Mouse (Mus musculus): ENCODE data around the gene Icam1.

Gene Icam1

DNA sequence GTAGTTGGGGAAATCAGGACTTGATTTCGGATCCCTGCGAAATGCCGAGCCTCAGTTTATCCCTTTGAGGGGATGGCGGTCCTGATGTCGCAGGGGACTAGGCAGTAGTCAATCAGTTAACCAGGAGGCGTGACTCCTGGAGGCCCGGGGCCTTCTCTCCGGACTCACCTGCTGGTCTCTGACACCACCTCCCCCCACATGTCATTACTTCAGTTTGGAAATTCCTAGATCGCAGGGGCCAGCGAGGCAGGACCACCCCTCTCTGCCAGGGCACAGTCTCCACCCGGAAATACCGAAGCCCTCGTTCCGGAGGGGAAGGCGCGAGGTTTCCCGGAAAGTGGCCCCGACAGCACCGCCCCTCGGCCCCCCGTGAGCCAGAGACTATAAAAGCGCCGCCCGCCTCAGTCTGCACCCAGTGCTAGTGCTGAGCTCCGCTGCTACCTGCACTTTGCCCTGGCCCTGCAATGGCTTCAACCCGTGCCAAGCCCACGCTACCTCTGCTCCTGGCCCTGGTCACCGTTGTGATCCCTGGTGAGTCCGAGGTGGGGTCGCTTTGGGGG lies at the start of gene Icam1:
Gene Icam1 (plus strand): TSS at position 415 of the 560 bp plus-strand sequence.
- DNase-seq (ENCODE audit: low read depth, low spot score) = no peak

DNA sequence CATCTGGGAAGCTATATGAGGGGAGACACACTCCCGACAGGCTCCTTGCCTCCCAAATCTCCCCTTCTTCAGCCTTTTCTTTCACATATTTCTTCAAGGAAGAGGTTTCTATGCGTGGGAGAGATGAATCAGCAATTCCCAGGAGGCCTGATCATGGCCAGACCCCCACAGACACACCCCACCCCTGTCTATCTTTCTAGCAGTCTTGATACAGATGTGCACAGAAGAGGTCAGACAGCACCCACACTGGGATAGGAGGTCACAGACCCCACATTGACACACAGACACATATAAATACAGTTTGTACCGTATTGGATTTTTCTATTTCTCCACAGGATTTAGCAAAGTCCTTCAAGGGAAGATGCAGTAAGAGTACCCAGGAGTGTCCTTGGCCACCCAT lies 49.8 kb upstream of the Icam1 start:
- DNase-seq (ENCODE audit: low read depth, low spot score) = no peak

DNA sequence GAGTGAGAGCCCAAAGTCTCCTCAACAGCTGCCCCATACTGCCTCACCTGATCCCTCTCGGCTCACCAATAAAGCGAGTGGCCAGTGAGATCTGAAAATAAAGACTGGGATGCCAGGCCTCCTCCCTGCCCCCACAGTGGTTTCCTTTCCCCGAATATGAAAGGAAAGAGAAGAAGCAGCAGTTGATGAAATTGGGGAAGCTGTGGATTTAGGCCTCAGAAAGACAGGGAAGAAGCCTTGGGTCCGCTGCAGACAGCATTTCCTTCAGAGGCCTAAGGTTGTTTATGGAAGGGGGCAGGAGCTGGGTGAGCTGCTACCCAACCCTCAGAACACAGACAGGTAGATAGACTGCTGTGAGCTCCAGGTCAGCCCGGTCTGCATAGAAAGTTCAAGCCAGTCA lies 49.0 kb upstream of the Icam1 start:
- DNase-seq (ENCODE audit: low read depth, low spot score) = no peak

DNA sequence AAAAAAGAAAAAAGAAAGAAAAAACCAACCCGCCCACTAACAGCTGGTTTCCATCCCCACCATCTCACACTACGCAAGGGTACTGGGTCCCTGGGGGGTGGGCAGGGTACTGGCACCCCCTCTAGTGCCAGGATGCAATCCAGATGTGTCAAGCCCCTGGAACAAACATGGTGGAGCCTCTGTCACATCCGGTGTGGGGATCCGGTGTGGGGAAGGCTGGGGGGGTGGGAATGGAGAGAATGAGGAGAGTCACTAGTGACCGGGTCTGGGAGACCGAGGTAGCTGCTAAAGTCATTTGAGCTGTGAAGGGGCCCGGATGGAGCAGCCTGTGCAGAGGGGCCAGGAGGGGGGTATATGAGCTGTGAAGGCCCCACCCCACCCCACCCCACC lies 44.0 kb upstream of the Icam1 start:
- DNase-seq (ENCODE audit: low read depth, low spot score) = no peak

DNA sequence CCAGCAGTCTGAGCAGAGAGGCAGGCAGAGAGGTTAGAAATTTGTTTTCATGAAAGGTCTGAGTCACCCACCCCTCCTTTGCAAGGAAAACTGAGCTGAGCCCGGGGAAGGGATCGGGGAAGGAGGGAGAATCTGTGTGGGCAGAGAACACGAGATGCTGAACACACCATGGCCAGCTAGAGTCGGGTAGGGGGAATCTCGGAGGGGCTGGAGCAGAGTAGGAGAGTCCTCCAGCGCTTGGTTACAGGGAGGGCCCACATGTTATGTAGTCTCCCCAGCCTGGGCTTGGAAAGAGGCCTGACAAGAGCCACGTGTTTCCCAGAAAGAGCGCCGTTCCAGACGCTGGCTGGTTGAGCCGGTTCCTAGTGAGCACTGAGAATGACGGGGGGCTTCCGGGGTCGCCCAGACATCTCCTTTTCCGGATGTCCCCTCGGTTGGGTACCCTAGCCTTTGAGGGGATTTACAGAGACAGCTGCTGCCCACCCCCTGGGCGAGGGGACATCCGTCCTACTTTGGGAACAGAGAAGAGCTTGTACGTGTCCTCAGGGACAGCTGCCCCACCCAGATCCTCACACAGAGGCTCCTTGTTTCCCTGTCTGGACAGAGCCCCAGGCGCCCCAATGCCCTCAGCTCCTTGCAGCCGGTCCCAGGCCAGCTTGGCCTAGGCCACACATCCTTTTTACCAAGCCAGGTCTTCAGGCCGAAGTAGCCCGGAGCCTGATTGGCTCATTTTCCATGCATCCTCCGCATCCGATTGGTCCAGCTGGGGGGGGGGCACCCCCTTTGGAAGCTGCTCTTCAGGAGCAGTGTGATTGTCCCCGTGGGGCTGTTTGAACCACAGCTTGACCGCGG lies 43.4 kb upstream of the Icam1 start:
- DNase-seq (ENCODE audit: low read depth, low spot score) = no peak

DNA sequence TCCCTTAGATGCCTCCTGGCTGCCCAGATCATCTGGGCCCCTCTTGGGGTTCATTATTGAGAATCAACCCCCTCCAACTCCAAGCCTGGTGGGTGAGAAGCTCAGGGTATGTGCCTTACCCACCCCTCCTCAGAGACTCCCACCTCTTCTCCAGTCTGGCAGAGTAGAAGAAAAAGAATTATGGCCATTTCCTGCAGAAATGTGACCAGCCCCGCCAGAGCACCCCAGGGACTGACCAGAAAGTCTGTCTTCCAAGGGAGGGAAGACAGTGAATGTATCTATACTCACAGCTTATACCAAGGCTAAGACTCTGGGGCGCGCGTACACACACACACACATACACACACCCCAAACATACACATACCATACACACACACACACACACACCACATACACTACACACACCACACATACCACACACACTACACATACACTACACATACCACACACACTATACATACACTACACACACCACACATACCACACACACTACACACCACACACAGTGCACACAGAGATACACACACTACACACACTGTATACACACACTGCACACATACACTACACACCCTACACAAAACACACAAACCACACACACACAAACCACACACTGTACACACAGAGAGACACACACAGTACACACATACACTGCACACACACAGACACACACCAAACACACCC lies 42.6 kb upstream of the Icam1 start:
- no peak for DNase-seq (ENCODE audit: low read depth, low spot score)

DNA sequence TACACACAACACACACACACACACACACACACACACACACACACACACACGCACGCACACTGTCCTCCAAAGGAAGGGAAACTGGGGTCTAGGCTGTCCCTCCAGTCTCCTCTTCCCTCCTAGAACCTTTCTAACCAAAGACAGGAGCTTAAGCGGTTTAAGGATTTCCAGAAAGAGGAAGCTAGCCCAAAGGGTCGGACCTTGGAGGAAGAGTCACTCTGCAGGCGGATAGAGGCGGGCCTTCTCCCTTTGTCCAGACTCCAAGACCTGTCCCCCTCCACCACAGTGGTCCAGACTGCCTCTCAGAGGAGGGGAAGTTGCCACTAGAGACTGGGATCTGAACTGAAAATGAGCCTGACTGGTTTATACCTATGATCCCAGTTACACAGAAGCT lies 42.1 kb upstream of the Icam1 start:
- no peak for DNase-seq (ENCODE audit: low read depth, low spot score)

DNA sequence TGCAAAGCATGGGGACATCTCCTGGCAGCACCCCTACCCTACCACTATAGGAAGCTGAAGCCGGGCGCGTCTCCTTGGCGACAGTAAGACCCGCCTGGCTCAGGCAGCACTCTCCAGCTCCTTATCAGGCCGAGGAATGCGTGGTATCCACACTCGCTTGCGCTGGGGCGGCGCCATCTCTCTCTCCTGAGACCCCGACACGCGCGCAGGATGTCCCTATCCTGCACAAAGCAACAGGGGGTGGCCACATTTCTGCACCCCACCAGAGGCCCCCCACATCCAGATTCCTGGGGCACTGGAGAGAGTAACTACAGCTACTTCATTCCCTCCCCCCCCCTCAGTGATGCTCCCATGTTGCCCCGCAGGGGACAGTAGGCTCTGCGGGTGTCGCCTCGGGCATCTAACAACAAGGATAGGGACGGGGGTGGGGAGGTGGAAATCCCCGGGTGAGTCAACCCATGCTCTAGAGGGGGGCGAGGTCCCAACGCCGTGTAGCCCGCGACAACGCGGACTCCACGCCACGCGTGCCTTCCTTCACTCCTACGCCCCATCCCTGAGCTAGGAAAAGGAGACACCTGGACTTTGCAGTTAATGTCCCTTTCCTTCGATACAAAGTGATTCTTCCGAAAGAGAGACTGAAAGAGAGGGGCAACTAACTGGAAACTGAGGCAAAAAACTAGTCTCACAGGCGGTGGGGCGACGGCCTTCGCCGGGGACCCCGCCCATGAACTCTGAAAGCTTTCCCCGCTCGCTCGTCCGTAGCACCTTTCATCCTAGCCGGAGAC lies 40.2 kb upstream of the Icam1 start:
- DNase-seq (ENCODE audit: low read depth, low spot score) = no peak

DNA sequence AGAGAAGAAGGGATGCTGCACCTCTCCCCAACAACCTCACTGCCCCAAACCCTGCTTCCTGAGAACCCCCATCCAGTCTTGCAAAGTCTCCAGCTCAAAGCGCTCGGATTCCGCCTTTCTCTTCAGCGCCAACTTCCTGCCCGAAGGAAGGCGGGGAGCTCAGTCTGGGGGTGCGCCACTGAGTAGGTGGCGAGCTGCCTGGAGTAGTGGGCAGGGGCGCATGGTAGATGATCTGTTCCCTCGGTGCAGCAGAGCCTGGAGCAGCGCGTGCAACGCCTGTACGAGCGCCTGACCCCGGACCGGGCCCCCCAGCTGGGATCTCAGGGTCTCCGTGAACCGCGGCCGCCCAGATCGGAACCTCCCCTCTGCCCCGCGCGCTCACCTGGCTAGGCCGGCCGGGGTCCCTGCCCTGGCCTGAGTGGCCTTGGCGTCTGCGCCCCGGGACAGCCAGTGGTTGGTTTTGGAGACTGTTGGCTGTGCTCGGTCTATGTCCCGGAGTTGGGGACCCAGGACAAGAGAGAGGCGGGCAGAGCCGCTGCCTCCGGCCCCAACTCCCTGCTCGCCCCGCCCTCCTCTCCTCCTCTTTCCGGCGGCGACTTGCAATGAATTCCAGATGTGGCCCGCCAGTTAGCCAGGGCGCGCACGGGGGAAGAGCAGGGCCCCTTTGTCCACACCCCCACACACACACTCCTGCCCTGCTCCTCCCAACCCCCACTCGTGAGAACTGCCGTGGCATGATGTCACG lies 39.4 kb upstream of the Icam1 start, which contains the start of gene S1pr2:
Gene S1pr2 (minus strand): TSS at position 566 of the 745 bp plus-strand sequence.
- no peak for DNase-seq (ENCODE audit: low read depth, low spot score)

DNA sequence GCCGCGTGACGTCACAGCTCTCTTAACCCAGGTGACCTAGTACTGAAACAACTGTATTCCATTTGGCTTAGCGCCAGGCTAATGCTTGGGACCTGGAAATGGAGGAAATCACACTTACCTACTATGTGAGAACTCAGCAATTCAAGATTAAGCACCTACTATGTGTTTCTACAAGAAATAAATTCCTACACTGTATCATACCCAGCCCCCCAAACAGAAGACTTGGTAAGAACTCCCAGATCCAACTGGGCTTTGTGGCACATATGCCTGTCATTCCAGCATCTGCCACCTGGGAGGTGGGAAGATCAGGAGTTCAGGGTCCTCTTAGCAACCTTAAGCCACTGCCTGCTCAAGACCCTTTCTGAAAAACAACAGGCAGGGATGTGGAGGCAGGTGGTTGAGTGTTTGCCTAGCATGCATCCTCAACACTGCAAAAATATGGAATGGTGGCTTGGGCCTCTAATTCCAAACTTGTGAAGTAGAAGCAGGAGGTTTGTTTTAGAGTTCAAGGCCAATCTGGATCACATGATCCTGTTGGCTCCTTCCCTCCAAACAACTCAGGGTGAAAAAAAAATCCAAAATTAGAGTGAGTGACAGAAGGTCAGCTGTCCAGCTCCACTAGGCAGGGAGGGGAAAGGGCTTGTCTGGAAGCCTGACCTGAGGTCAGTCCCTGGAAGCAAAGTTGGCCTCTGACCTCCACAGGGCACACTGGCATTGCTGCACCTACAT lies 38.7 kb upstream of the Icam1 start:
- DNase-seq (ENCODE audit: low read depth, low spot score) = no peak

DNA sequence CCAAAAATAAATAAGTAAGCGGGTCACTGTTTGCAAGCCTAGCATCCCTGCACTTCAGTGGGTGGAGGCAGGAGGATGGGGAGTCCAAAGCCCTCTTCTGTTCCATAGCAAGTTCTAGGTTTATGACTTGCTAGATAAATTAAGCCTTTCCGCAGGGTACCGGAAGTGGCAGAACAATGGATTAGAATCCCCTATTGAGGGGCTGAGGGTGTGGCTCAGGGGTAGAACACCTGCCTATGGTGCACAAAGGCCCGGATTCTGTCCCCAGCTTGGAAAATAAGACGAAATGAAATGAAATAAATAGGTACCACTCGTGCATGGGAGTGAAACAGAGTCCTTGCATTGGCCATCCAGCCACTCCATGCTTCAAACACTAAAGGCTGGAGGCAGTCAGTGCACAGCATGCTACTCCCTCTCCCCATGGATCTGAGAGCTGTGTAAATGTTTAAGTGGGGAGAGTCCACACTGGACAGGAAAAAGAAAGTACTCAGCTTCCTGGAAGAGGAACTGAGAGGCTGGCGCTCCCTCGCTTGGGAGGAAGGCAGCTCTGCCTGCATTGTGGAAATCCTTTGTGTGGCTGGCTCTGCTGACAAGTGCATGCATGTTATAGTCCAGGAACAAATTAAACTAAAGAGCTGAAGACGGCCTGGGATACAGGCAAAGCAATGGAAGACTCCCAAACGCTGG lies 37.2 kb upstream of the Icam1 start:
- DNase-seq (ENCODE audit: low read depth, low spot score) = no peak

DNA sequence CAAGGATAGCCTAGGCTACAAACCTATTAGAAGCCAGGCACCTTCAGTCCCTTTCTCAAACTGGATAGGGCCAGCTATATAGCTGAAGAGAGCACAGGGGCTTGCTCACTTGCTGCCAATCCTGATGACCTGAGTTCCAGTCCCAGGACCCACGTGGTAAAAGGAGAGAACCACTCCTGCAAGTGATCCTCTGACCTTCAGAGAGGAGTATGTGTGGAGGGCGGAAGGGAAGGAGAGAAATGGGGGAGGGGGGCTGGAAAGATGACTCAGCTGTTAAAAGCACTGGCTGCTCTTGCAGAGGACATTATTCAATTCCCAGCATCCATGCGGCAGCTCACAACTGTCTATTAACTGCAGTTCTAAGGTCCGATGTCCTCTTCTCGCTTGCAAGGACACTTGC lies 36.6 kb upstream of the Icam1 start:
- DNase-seq (ENCODE audit: low read depth, low spot score) = no peak

DNA sequence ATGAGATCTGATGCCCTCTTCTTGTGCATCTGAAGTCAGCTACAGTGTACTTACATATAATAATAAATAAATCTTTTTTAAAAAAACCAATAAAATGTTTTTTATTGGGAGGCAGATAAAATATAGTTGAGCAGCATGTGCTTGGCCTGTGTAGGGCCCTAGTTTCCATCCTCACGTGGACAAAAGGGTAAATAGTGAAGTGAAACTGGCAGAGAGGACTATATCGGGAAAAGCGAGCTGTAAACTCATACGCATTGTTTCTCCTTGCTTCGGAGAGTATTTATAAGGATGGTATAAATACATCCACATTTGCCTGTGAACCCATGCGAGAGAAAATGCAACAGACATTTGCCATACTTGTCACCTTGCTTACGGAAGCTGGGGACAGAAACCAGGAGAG lies 36.0 kb upstream of the Icam1 start:
- no peak for DNase-seq (ENCODE audit: low read depth, low spot score)

DNA sequence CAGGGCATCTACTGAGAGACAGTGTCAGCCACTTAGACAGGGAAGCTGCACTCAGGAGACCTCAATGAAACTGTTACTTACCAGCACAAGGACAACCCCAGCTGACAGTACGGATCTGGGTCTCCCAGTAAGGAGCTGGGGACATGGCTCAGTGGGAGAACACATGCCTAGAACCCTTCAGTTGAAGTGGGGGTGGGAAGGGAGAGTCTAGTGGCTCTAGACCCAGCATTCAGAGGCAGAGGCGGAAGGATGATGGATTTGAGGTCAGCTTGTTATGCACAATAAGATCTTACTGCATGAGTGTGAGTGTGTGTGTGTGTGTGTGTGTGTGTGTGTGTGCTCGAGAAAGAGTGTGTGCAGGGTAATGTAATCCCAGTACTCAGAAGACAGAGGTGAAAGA lies 33.6 kb upstream of the Icam1 start:
- no peak for DNase-seq (ENCODE audit: low read depth, low spot score)

DNA sequence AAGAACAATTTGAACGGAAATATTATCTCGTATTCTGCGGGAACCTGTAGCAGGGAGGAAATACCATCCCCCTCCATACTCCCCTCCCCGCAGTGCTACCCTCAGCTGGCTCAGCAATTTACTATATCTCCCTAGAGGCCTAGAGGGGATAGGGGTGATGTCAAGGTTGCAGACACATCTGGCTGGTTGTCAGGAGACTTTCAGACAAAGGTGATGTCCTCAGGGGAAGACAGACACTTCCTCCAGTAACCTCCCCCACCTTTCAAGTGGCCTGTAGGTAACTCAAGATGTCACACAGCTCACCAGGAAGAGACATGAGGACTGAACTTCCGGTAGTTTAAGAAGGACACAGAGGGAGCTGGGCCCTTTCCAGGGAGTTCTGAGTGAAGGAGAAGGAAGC lies 32.6 kb upstream of the Icam1 start:
- no peak for DNase-seq (ENCODE audit: low read depth, low spot score)

DNA sequence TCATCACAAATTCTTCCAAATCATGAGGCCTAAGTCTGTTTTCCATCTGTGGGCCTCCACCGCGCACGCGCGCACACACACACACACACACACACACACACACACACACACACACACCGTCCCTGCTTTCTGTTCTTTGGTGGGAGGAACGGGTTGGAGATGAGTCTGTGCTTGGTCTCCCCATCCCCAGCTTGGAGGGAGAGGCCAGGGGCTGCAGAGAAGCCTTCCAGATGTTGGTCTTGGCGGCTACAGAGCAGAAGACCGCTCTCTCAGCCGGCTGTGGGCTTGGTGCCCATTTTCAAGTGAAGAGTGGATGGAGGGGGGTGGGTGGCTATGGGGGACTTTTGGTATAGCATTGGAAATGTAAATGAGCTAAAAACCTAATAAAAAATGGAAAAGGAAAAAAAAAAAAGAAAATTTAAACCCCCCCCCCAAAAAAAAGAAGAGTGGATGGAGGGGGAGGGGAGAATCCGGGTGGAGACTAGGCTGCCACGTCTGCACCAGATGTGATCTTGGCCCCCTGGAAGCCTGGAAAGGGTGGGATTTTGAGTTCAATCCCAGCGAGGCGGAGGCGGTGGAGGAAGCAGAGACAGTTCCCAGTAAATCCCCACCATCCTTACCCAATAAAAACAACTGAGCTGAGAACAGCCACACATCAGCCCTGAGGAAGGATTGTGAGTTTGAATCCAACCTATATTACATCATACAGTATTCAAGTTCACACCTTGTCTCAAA lies 28.7 kb upstream of the Icam1 start:
- DNase-seq (ENCODE audit: low read depth, low spot score) = no peak

DNA sequence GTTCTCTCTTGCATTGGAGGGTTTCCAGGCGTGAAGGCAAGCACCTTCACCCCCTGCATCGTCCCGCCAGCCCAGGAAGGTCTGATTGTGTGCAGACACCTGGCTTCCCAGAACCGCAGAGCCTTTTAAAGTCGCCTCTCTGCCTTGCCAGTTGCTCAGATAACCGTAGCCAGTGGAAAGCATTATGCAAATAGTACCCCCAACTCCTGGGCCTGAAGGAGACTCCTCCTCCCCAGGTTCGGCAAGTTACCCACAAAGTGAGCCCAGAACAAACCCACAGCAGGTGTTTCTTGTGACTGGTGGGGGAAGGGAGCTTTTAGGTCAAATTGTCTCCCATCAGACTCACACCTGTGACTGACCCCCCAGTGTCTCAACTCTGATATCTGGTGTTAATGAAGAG lies 27.8 kb upstream of the Icam1 start:
- DNase-seq (ENCODE audit: low read depth, low spot score) = no peak

DNA sequence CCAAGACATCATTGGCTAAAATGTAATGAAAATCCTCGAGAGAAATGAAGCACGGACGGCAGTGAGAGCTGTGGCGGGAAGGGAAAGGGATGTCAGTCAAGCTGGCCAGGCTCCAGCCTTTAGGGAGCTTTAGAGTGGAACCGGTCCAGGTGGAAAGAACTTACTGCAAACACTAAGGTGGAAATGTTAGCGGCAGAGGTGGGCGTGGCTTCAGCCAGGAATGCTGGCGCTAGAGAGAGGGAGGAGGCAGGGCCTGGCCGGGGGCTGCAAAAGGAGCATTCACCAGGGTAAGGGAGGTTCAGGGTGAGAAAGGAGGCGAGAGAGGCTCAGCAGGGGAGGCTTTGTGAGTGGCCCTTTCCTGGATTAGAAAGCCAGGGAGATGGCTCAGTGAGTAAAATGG lies 24.9 kb upstream of the Icam1 start:
- no peak for DNase-seq (ENCODE audit: low read depth, low spot score)

DNA sequence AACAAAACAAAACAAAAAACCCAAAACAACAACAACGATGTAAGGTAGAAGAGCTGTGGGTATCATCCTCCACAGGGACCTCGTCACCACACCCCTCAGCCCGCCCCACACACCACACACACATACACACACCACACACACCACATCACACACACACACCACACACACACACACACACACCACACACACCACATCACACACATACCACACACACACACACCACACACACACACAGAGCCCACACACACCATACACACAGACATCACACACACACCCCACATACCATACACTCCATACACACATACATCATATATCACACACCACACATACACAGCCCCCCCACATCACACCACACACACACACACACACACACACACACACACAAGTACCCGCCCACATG lies 24.2 kb upstream of the Icam1 start:
- DNase-seq (ENCODE audit: low read depth, low spot score) = no peak
